ENCODE assay signal across 22 mouse cellular contexts in genomic region chr16:43253077-43253476, GRCm38 (mm10).
DNase-seq lines count a peak whose midpoint lies in the region; ATAC-seq and TF ChIP-seq lines count a peak whose summit lies in the region.
"Had no signal": no experiment of that assay in that cellular context is flagged by ENCODE, and none has a peak within 500 bp of the region (broad histone marks: within the 10 kb centered on the region; RNA-seq: fewer than 3 reads in every experiment).

No protein-coding gene starts in this region.

- no peak for DNase-seq in layer of hippocampus, adult 2 months (ENCODE audit: low spot score in 2 of 2)
- no peak for DNase-seq in layer of hippocampus, postnatal 36 days
- no peak for DNase-seq in midbrain, postnatal 0 days (ENCODE audit: low spot score)
- DNase-seq: cerebellum, adult 9-10 months; gastrocnemius, adult 2 months; heart, adult 11 months; heart, postnatal 10 days; kidney, adult 8-10 months; kidney, postnatal 36 days; left cerebral cortex, postnatal 4 days; lung, postnatal 10 days; thymus, postnatal 4 days had no signal

- ATAC-seq in activated CD4-positive, CD25-positive, alpha-beta regulatory T cell, adult 4 months = peak; percentile 80
- peak; percentile 85 for ATAC-seq in inflammation-experienced regulatory T-cells, adult 6 months
- no peak for ATAC-seq in megakaryocyte, adult 5-6 weeks (ENCODE audit: poor library complexity, severe bottlenecking)
- no peak for ATAC-seq in midbrain, postnatal 0 days (ENCODE audit: low FRiP score)
- ATAC-seq: hindbrain, embryonic 16.5 days had no signal

- no peak overlapping the region for H3K4me2 ChIP-seq in midbrain, postnatal 0 days (ENCODE audit: low read depth, low read length, poor library complexity, severe bottlenecking)
- H3K4me2 ChIP-seq: embryonic facial prominence, embryonic 15.5 days; forebrain, embryonic 12.5 days; liver, embryonic 11.5 days had no signal

- no peak overlapping the region for H3ac ChIP-seq in C2C12 (ENCODE audit: control insufficient read depth, insufficient read length, low read depth)

- no peak overlapping the region for H3K9ac ChIP-seq in midbrain, postnatal 0 days (replicated peaks; ENCODE audit: low read length, poor library complexity, severe bottlenecking)
- H3K9ac ChIP-seq: embryonic facial prominence, embryonic 15.5 days; forebrain, embryonic 12.5 days had no signal

- WGBS in midbrain, postnatal 0 days = 35% methylated on average over 2 of the region's 2 CpGs

- no peak overlapping the region for H3K4me3 ChIP-seq in layer of hippocampus, adult 2 months
- no peak overlapping the region for H3K4me3 ChIP-seq in C2C12 (ENCODE audit: insufficient read depth, poor library complexity, severe bottlenecking)
- H3K4me3 ChIP-seq in midbrain, postnatal 0 days (ENCODE audit: low read depth, low read length) = no peak overlapping the region
- H3K4me3 ChIP-seq: embryonic facial prominence, embryonic 15.5 days; forebrain, embryonic 12.5 days; gastrocnemius, adult 2 months; midbrain, embryonic 10.5 days had no signal

- no peaks in the 10 kb centered on the region for H3K79me3 ChIP-seq in C2C12 (ENCODE audit: low read depth)

- peak overlapping the region; percentile 66 for H3K27ac ChIP-seq in layer of hippocampus, adult 2 months
- H3K27ac ChIP-seq in midbrain, postnatal 0 days (ENCODE audit: low read depth, low read length) = no peak overlapping the region
- H3K27ac ChIP-seq: embryonic facial prominence, embryonic 15.5 days; forebrain, embryonic 12.5 days; gastrocnemius, adult 2 months; midbrain, embryonic 10.5 days; stomach, postnatal 0 days had no signal

- H3K27me3 ChIP-seq in C2C12 (ENCODE audit: control insufficient read depth, insufficient read depth, insufficient read length) = no peaks in the 10 kb centered on the region
- H3K27me3 ChIP-seq in midbrain, postnatal 0 days (ENCODE audit: insufficient read depth, low read length) = no peaks in the 10 kb centered on the region
- H3K27me3 ChIP-seq: embryonic facial prominence, embryonic 15.5 days; forebrain, embryonic 12.5 days had no signal

- H3K9me3 ChIP-seq in midbrain, postnatal 0 days (ENCODE audit: low read length) = no peaks in the 10 kb centered on the region
- H3K9me3 ChIP-seq: embryonic facial prominence, embryonic 15.5 days; forebrain, embryonic 12.5 days; midbrain, embryonic 10.5 days had no signal

- H3K4me1 ChIP-seq in midbrain, postnatal 0 days (ENCODE audit: insufficient read depth, low read length) = no peaks in the 10 kb centered on the region
- H3K4me1 ChIP-seq: embryonic facial prominence, embryonic 15.5 days; forebrain, embryonic 12.5 days had no signal

- no peaks in the 10 kb centered on the region for H3K36me3 ChIP-seq in C2C12 (ENCODE audit: control insufficient read depth, insufficient read depth)
- no peaks in the 10 kb centered on the region for H3K36me3 ChIP-seq in midbrain, postnatal 0 days (ENCODE audit: insufficient read depth, low read length)
- H3K36me3 ChIP-seq: embryonic facial prominence, embryonic 15.5 days; forebrain, embryonic 12.5 days; midbrain, embryonic 10.5 days had no signal

- no peak for TF ChIP-seq CTCF in layer of hippocampus, adult 2 months (conservative IDR thresholded peaks at IDR 0.05)
- TF ChIP-seq CTCF in C2C12 (IDR thresholded peaks at IDR 0.05; ENCODE audit: control insufficient read depth, insufficient read depth, insufficient read length) = no peak
- no peak for TF ChIP-seq CTCF in midbrain, postnatal 0 days (IDR thresholded peaks at IDR 0.05)

- H3K79me2 ChIP-seq in C2C12 (ENCODE audit: control insufficient read depth, insufficient read depth) = no peaks in the 10 kb centered on the region

TF ChIP-seq in C2C12, 6 proteins besides CTCF, POLR2A, EP300 and RAD21:
- TF ChIP-seq USF1 (IDR thresholded peaks at IDR 0.05; ENCODE audit: low read depth) (no peak), MYOG (IDR thresholded peaks at IDR 0.05; ENCODE audit: control insufficient read depth, extremely low read depth, insufficient read length) (no peak), CEBPB (IDR thresholded peaks at IDR 0.05; ENCODE audit: low read depth) (peak; percentile 8), MAX (IDR thresholded peaks at IDR 0.05) (no peak), FOSL1 (IDR thresholded peaks at IDR 0.05; ENCODE audit: insufficient read depth, low read length, poor library complexity, severe bottlenecking) (peak; percentile 95), MYOD1 (IDR thresholded peaks at IDR 0.05; ENCODE audit: control insufficient read depth, insufficient read length, low read depth) (peak; percentile 25)

Comparison
In these comparisons a context has a peak if more than half of its experiments do, and no peak if none do; other contexts are left out.
1. ATAC-seq: peak in activated CD4-positive, CD25-positive, alpha-beta regulatory T cell, adult 4 months (single experiment) and inflammation-experienced regulatory T-cells, adult 6 months (single experiment); none in megakaryocyte, adult 5-6 weeks (single experiment) and midbrain, postnatal 0 days (single experiment).